Mouse (Mus musculus): ENCODE measurements at regions not wholly inside any gene's neighbourhood (a gene's known extent, or its start where the extent isn't known, plus 50 kb on each side); places are given as distances from the start of the nearest gene placed in this dataset.

GRCm38 (mm10) chr12:105092730-105093440 lies 52.9 kb upstream of the Tcl1b2 start:
- Histone ChIP-seq H3K27me3 (no peaks in the 10 kb centered on the region), H3K9ac (no peak overlapping the region), H3K4me1 (replicated peaks) (peaks cover 31% of the 10 kb centered on the region), H3K4me3 (no peak overlapping the region), H3K9me3 (no peaks in the 10 kb centered on the region), H3K36me3 (no peaks in the 10 kb centered on the region), H3K27ac (peak overlapping the region; percentile 88), H3K4me2 (no peak overlapping the region)
- 48% methylated on average over 9 of the region's 9 CpGs for WGBS
- peak; percentile 52 for ATAC-seq (ENCODE audit: low FRiP score)

GRCm38 (mm10) chr12:105093509-105093908 lies 52.3 kb upstream of the Tcl1b2 start:
- no peaks in the 10 kb centered on the region for H3K27me3 ChIP-seq
- H3K36me3 ChIP-seq = no peaks in the 10 kb centered on the region
- no peak overlapping the region for H3K9ac ChIP-seq
- 21% methylated on average over 6 of the region's 6 CpGs for WGBS
- no peaks in the 10 kb centered on the region for H3K9me3 ChIP-seq
- peaks cover 31% of the 10 kb centered on the region for H3K4me1 ChIP-seq (replicated peaks)
- peak; percentile 84 for ATAC-seq (ENCODE audit: low FRiP score)
- peak overlapping the region; percentile 88 for H3K27ac ChIP-seq
- no peak overlapping the region for H3K4me2 ChIP-seq
- no peak overlapping the region for H3K4me3 ChIP-seq
